In genomic region chr13:11308716-11309115, GRCm38 (mm10) we compare ENCODE assay signal across 18 mouse cellular contexts.
DNase-seq lines count a peak whose midpoint lies in the region; ATAC-seq and TF ChIP-seq lines count a peak whose summit lies in the region.
"Had no signal": no experiment of that assay in that cellular context is flagged by ENCODE, and none has a peak within 500 bp of the region (broad histone marks: within the 10 kb centered on the region; RNA-seq: fewer than 3 reads in every experiment).

No protein-coding gene starts in this region.

- TF ChIP-seq CTCF in heart, adult 2 months (IDR thresholded peaks at IDR 0.05) = no peak

- TF ChIP-seq POLR2A in heart, adult 2 months (IDR thresholded peaks at IDR 0.05; ENCODE audit: insufficient read depth, low read depth, low read length) = no peak

- TF ChIP-seq EP300 in heart, adult 2 months (IDR thresholded peaks at IDR 0.05; ENCODE audit: insufficient read depth, low read depth, low read length) = no peak

- no peaks in the 10 kb centered on the region for H3K36me3 ChIP-seq in hindbrain, embryonic 15.5 days
- no peaks in the 10 kb centered on the region for H3K36me3 ChIP-seq in hindbrain, embryonic 12.5 days
- H3K36me3 ChIP-seq in midbrain, embryonic 13.5 days = no peaks in the 10 kb centered on the region
- H3K36me3 ChIP-seq in midbrain, embryonic 10.5 days = no peaks in the 10 kb centered on the region
- no peaks in the 10 kb centered on the region for H3K36me3 ChIP-seq in heart, adult 2 months (ENCODE audit: control insufficient read depth, insufficient read depth, low read length)
- H3K36me3 ChIP-seq: embryonic facial prominence, embryonic 10.5 days; stomach, embryonic 15.5 days had no signal

- DNase-seq in midbrain, embryonic 10.5 days (ENCODE audit: low spot score) = no peak
- DNase-seq in layer of hippocampus, postnatal 36 days = peak; percentile 5 to 11
- no peak for DNase-seq in yolk sac, embryonic 10.5 days (ENCODE audit: low spot score)
- no peak for DNase-seq in heart, adult 2 months
- DNase-seq: adrenal gland, adult 8-10 months; cerebellum, adult 8-10 months; kidney, postnatal 36 days; thymus, adult 18-20 months; thymus, postnatal 36 days had no signal

- 60% methylated on average over 2 of the region's 2 CpGs for WGBS in hindbrain, embryonic 15.5 days
- WGBS in hindbrain, embryonic 12.5 days = 79% methylated on average over 2 of the region's 2 CpGs
- WGBS in midbrain, embryonic 13.5 days = 65% methylated on average over 2 of the region's 2 CpGs
- 86% methylated on average over 2 of the region's 2 CpGs for WGBS in midbrain, embryonic 10.5 days
- 76% methylated on average over 2 of the region's 2 CpGs for WGBS in heart, adult 2 months

- no peak overlapping the region for H3K4me2 ChIP-seq in hindbrain, embryonic 15.5 days
- no peak overlapping the region for H3K4me2 ChIP-seq in hindbrain, embryonic 12.5 days (replicated peaks)
- H3K4me2 ChIP-seq in midbrain, embryonic 13.5 days (replicated peaks) = no peak overlapping the region
- H3K4me2 ChIP-seq: heart, embryonic 11.5 days; stomach, embryonic 15.5 days had no signal

- intact Hi-C loops in heart, adult 2 months (cut with DNase I) = no loop called here

- H3K79me2 ChIP-seq in heart, adult 2 months (replicated peaks; ENCODE audit: control insufficient read depth, insufficient read depth, low read length) = no peaks in the 10 kb centered on the region

- H3K9me3 ChIP-seq in hindbrain, embryonic 15.5 days = no peaks in the 10 kb centered on the region; the same call in 1 of the 2 replicates
- no peaks in the 10 kb centered on the region; the same call in 1 of the 2 replicates for H3K9me3 ChIP-seq in hindbrain, embryonic 12.5 days (replicated peaks)
- H3K9me3 ChIP-seq in midbrain, embryonic 13.5 days = peaks cover 8% of the 10 kb centered on the region; the same call in 1 of the 2 replicates
- H3K9me3 ChIP-seq in midbrain, embryonic 10.5 days (replicated peaks) = no peaks in the 10 kb centered on the region
- H3K9me3 ChIP-seq: embryonic facial prominence, embryonic 10.5 days; stomach, embryonic 15.5 days had no signal

- no peak overlapping the region for H3K27ac ChIP-seq in hindbrain, embryonic 15.5 days (replicated peaks)
- H3K27ac ChIP-seq in hindbrain, embryonic 12.5 days = no peak overlapping the region
- no peak overlapping the region for H3K27ac ChIP-seq in midbrain, embryonic 13.5 days
- H3K27ac ChIP-seq in midbrain, embryonic 10.5 days (replicated peaks) = no peak overlapping the region
- H3K27ac ChIP-seq in heart, adult 2 months = no peak overlapping the region
- H3K27ac ChIP-seq: embryonic facial prominence, embryonic 10.5 days; macrophage; stomach, embryonic 15.5 days had no signal

- no peak overlapping the region for H3K4me3 ChIP-seq in hindbrain, embryonic 15.5 days
- H3K4me3 ChIP-seq in hindbrain, embryonic 12.5 days = no peak overlapping the region
- H3K4me3 ChIP-seq in midbrain, embryonic 13.5 days (replicated peaks) = no peak overlapping the region
- H3K4me3 ChIP-seq in midbrain, embryonic 10.5 days = no peak overlapping the region
- H3K4me3 ChIP-seq in heart, adult 2 months = no peak overlapping the region
- H3K4me3 ChIP-seq: embryonic facial prominence, embryonic 10.5 days; stomach, embryonic 15.5 days had no signal

- ATAC-seq in hindbrain, embryonic 15.5 days (ENCODE audit: low FRiP score, low read depth) = peak; percentile 45; the same call in 1 of the 2 replicates
- no peak for ATAC-seq in hindbrain, embryonic 12.5 days (ENCODE audit: low FRiP score)
- ATAC-seq in midbrain, embryonic 13.5 days = peak; percentile 60; the same call in 1 of the 2 replicates
- ATAC-seq: activated CD4-positive, CD25-positive, alpha-beta regulatory T cell, adult 4 months; intestine, postnatal 0 days had no signal

- no peak overlapping the region for H3K9ac ChIP-seq in hindbrain, embryonic 15.5 days
- no peak overlapping the region for H3K9ac ChIP-seq in hindbrain, embryonic 12.5 days
- no peak overlapping the region for H3K9ac ChIP-seq in midbrain, embryonic 13.5 days (replicated peaks)
- H3K9ac ChIP-seq in heart, adult 2 months (ENCODE audit: low read depth, low read length) = no peak overlapping the region
- H3K9ac ChIP-seq: stomach, embryonic 15.5 days had no signal

- no peaks in the 10 kb centered on the region for H3K4me1 ChIP-seq in hindbrain, embryonic 15.5 days (replicated peaks)
- no peaks in the 10 kb centered on the region for H3K4me1 ChIP-seq in hindbrain, embryonic 12.5 days
- H3K4me1 ChIP-seq in midbrain, embryonic 13.5 days (replicated peaks) = no peaks in the 10 kb centered on the region
- H3K4me1 ChIP-seq in midbrain, embryonic 10.5 days = no peaks in the 10 kb centered on the region
- H3K4me1 ChIP-seq in heart, adult 2 months (ENCODE audit: control insufficient read depth, insufficient read depth, low read length) = no peaks in the 10 kb centered on the region
- H3K4me1 ChIP-seq: embryonic facial prominence, embryonic 10.5 days; stomach, embryonic 15.5 days had no signal

- no peaks in the 10 kb centered on the region for H3K27me3 ChIP-seq in hindbrain, embryonic 15.5 days
- no peaks in the 10 kb centered on the region for H3K27me3 ChIP-seq in hindbrain, embryonic 12.5 days
- H3K27me3 ChIP-seq in midbrain, embryonic 13.5 days = no peaks in the 10 kb centered on the region
- H3K27me3 ChIP-seq in midbrain, embryonic 10.5 days (ENCODE audit: low read depth, poor library complexity, severe bottlenecking) = no peaks in the 10 kb centered on the region
- no peaks in the 10 kb centered on the region for H3K27me3 ChIP-seq in heart, adult 2 months (ENCODE audit: control insufficient read depth, insufficient read depth, low read length)
- H3K27me3 ChIP-seq: stomach, embryonic 15.5 days had no signal

Comparison
In these comparisons a context has a peak if more than half of its experiments do, and no peak if none do; other contexts are left out.
1. DNase-seq: peak in layer of hippocampus, postnatal 36 days (2 of 2); none in midbrain, embryonic 10.5 days (single experiment), yolk sac, embryonic 10.5 days (single experiment) and heart, adult 2 months (0 of 2).